Mouse (Mus musculus): ENCODE data around the gene Ptprb. TPM values are rescaled to one million over a fixed set of nuclear protein-coding genes. Genes with fewer than 3 reads are reported as not detected.
A peak's percentile ranks its signal among the peaks of the same experiment; 100 is the strongest.

The Ptprb gene
- total and polyA plus RNA-seq, 3 experiments: not detected

GRCm38 (mm10) chr10:116330458-116330857 lies 55.1 kb downstream of the Ptprb start:
- no peaks in the 10 kb centered on the region; a peak in 1 of 4 replicates for H3K4me1 ChIP-seq (ENCODE audit: control insufficient read depth in 1 of 2, insufficient read depth in 2 of 2, low read length in 2 of 2)
- no peak overlapping the region; a peak in 1 of 4 replicates for H3K4me3 ChIP-seq (ENCODE audit: control insufficient read depth in 1 of 2, insufficient read depth in 1 of 2, low read depth in 2 of 2, low read length in 2 of 2)
- H3K9ac ChIP-seq (ENCODE audit: control insufficient read depth, low read depth, low read length, poor library complexity, severe bottlenecking): 0 out of 2 replicates have a peak overlapping the region, but pooled peaks have one; percentile 14
- H3K9me3 ChIP-seq (replicated peaks; ENCODE audit: insufficient read depth, low read length): no peaks in the 10 kb centered on the region
- no peaks in the 10 kb centered on the region for H3K79me2 ChIP-seq (ENCODE audit: control insufficient read depth, insufficient read depth, low read length, poor library complexity)
- no peak overlapping the region for H3K27ac ChIP-seq (ENCODE audit: control insufficient read depth, low read depth, low read length)
- H3K27me3 ChIP-seq (ENCODE audit: control insufficient read depth in 1 of 2, insufficient read depth in 2 of 2, low read length in 2 of 2): no peaks in the 10 kb centered on the region
- peak; percentile 73 for DNase-seq (ENCODE audit: low read depth, low spot score)
- H3K36me3 ChIP-seq (ENCODE audit: control insufficient read depth in 1 of 2, insufficient read depth in 2 of 2, low read length in 2 of 2): peaks cover 0 to 3% of the 10 kb centered on the region in 2 experiments; a peak in 1 of 4 replicates
- TF ChIP-seq EP300 (IDR thresholded peaks at IDR 0.05; ENCODE audit: low read depth in 1 of 2, low read length in 2 of 2) (no peak), SMC3 (IDR thresholded peaks at IDR 0.05; ENCODE audit: low read depth, low read length) (peak; percentile 95), CTCF (IDR thresholded peaks at IDR 0.05 in 2 of 3, conservative IDR thresholded peaks at IDR 0.05 in 1 of 3; ENCODE audit: control insufficient read depth in 1 of 3, insufficient read depth in 1 of 3, low read depth in 2 of 3, low read length in 3 of 3, poor library complexity in 1 of 3, severe bottlenecking in 1 of 3) (peak; percentile 46 to 94 (median 83)), ZNF384 (IDR thresholded peaks at IDR 0.05; ENCODE audit: low read depth, low read length) (no peak), MAFK (IDR thresholded peaks at IDR 0.05; ENCODE audit: borderline replicate concordance, low read depth, low read length) (no peak), MEF2A (IDR thresholded peaks at IDR 0.05; ENCODE audit: extremely low read depth, insufficient replicate concordance, low read depth, low read length, poor library complexity, severe bottlenecking) (no peak), MAZ (IDR thresholded peaks at IDR 0.05; ENCODE audit: low read depth, low read length) (no peak), NRF1 (IDR thresholded peaks at IDR 0.05; ENCODE audit: insufficient read depth, low read depth, low read length, poor library complexity, severe bottlenecking) (no peak), ZC3H11A (IDR thresholded peaks at IDR 0.05; ENCODE audit: low read depth, low read length) (peak; percentile 93), MAX (IDR thresholded peaks at IDR 0.05; ENCODE audit: low read length) (no peak), CHD1 (IDR thresholded peaks at IDR 0.05; ENCODE audit: low read depth, low read length) (no peak), MXI1 (IDR thresholded peaks at IDR 0.05; ENCODE audit: low read depth, low read length) (no peak), ELF1 (IDR thresholded peaks at IDR 0.05; ENCODE audit: low read depth, low read length) (no peak), MYB (IDR thresholded peaks at IDR 0.05; ENCODE audit: low read depth, low read length) (no peak), USF2 (IDR thresholded peaks at IDR 0.05; ENCODE audit: borderline replicate concordance in 1 of 2, insufficient read depth in 1 of 2, low read depth in 1 of 2, low read length in 2 of 2) (no peak), JUND (IDR thresholded peaks at IDR 0.05; ENCODE audit: low read depth, low read length) (no peak), USF1 (IDR thresholded peaks at IDR 0.05; ENCODE audit: low read depth, low read length) (no peak), E2F4 (IDR thresholded peaks at IDR 0.05; ENCODE audit: borderline replicate concordance, low read depth, low read length) (no peak), ETS1 (IDR thresholded peaks at IDR 0.05; ENCODE audit: low read depth, low read length) (no peak), SIN3A (IDR thresholded peaks at IDR 0.05; ENCODE audit: low read length) (peak; percentile 20; the same call in 1 of the 2 replicates), TAL1 (IDR thresholded peaks at IDR 0.05; ENCODE audit: low read length) (no peak), POLR2AphosphoS5 (IDR thresholded peaks at IDR 0.05; ENCODE audit: borderline replicate concordance, low read depth, low read length) (no peak), ZMIZ1 (IDR thresholded peaks at IDR 0.05; ENCODE audit: low read depth, low read length) (no peak), POLR2A (IDR thresholded peaks at IDR 0.05; ENCODE audit: control insufficient read depth in 1 of 2, insufficient read depth in 1 of 2, low read depth in 1 of 2, low read length in 2 of 2, poor library complexity in 1 of 2) (no peak), RAD21 (IDR thresholded peaks at IDR 0.05; ENCODE audit: low read depth, low read length) (peak; percentile 96), NELFE (IDR thresholded peaks at IDR 0.05; ENCODE audit: low read depth, low read length) (no peak)
